Mouse (Mus musculus) bone marrow, adult 2 months (tissue): ENCODE measurements at regions not wholly inside any gene's neighbourhood (a gene's known extent, or its start where the extent isn't known, plus 50 kb on each side); places are given as distances from the start of the nearest gene placed in this dataset.
"Not testable (repeated sequence)": the region's sequence is repeated elsewhere in the genome, so short reads cannot be mapped to it uniquely, and the experiment has no call there.

Experiments
- CTCF ChIP-seq: fragments of 200-500 bp; IDR thresholded peaks from 2 replicates; pipeline ENCODE4 v1.5.1; 2011; ENCODE audit warnings: low read length, control low read depth; ENCODE audit not compliant: control insufficient read depth, insufficient read depth
- POLR2A ChIP-seq: fragments of 200-500 bp; IDR thresholded peaks from 2 replicates; pipeline ENCODE4 v1.6.1; 2011; ENCODE audit warnings: low read depth, mild to moderate bottlenecking, control low read depth, low read length, borderline replicate concordance; ENCODE audit not compliant: control insufficient read depth

GRCm38 (mm10) chr17:4894756-4895330 lies 99.3 kb upstream of the Arid1b start:
- not testable (repeated sequence) for TF ChIP-seq CTCF, POLR2A
